Mouse (Mus musculus) heart, embryonic 15.5 days (tissue): ENCODE measurements around the gene Parn. TPM values are rescaled to one million over a fixed set of nuclear protein-coding genes. Genes with fewer than 3 reads are reported as not detected.

Source experiments
- ATAC-seq: fragments of 200-750 bp; cut with Nextera tagmentation; replicated peaks from 2 replicates; pipeline ENCODE4 v1.8.0; 2017; ENCODE audit warnings: low read depth, moderate TSS enrichment; ENCODE audit not compliant: insufficient number of reproducible peaks, insufficient read depth, low FRiP score
- H3K27ac ChIP-seq: fragments of 300-500 bp; sonication (generic); 2 replicates; pipeline ENCODE4 v1.5.1; 2015; ENCODE audit warnings: mild to moderate bottlenecking, inconsistent platforms
- H3K27me3 ChIP-seq: fragments of 300-500 bp; sonication (generic); 2 replicates; pipeline ENCODE4 v1.6.1; 2015; ENCODE audit warnings: inconsistent platforms
- H3K36me3 ChIP-seq: fragments of 300-500 bp; sonication (generic); 2 replicates; pipeline ENCODE4 v1.6.1; 2015; ENCODE audit warnings: mild to moderate bottlenecking, inconsistent platforms
- H3K4me1 ChIP-seq: fragments of 300-500 bp; sonication (generic); replicated peaks from 2 replicates; pipeline ENCODE4 v1.6.1; 2015; ENCODE audit warnings: inconsistent platforms
- H3K4me2 ChIP-seq: fragments of 300-500 bp; sonication (generic); 2 replicates; pipeline ENCODE4 v1.6.1; 2015; ENCODE audit warnings: inconsistent platforms, mild to moderate bottlenecking, moderate library complexity
- H3K4me3 ChIP-seq: fragments of 300-500 bp; sonication (generic); 2 replicates; pipeline ENCODE4 v1.5.1; 2015; ENCODE audit warnings: mild to moderate bottlenecking, inconsistent platforms
- H3K9ac ChIP-seq: fragments of 300-500 bp; sonication (generic); 2 replicates; pipeline ENCODE4 v1.6.1; 2015; ENCODE audit warnings: mild to moderate bottlenecking, inconsistent platforms
- H3K9me3 ChIP-seq: fragments of 300-500 bp; sonication (generic); replicated peaks from 2 replicates; pipeline ENCODE4 v1.6.1; 2016; ENCODE audit warnings: inconsistent platforms
- WGBS: fragments of 180-500 bp; shearing (Covaris S2); methylation state at CpG from one replicate; pipeline ENCODE4 v1.1.7; 2015; ENCODE audit warnings: mixed read lengths; 5-methylcytosine and 5-hydroxymethylcytosine counted together
- polyA plus RNA-seq: library from polyadenylated mRNA; unstranded; fragments of >200 nt; fragmentation: Nextera tagmentation; extraction: Ambion mirVana; gene quantifications from 2 replicates; pipeline ENCODE4 v1.2.1, GENCODE M21; 2015

The Parn gene
- polyA plus RNA-seq, 1 experiment from 2014 or later, result 25.6 TPM

DNA sequence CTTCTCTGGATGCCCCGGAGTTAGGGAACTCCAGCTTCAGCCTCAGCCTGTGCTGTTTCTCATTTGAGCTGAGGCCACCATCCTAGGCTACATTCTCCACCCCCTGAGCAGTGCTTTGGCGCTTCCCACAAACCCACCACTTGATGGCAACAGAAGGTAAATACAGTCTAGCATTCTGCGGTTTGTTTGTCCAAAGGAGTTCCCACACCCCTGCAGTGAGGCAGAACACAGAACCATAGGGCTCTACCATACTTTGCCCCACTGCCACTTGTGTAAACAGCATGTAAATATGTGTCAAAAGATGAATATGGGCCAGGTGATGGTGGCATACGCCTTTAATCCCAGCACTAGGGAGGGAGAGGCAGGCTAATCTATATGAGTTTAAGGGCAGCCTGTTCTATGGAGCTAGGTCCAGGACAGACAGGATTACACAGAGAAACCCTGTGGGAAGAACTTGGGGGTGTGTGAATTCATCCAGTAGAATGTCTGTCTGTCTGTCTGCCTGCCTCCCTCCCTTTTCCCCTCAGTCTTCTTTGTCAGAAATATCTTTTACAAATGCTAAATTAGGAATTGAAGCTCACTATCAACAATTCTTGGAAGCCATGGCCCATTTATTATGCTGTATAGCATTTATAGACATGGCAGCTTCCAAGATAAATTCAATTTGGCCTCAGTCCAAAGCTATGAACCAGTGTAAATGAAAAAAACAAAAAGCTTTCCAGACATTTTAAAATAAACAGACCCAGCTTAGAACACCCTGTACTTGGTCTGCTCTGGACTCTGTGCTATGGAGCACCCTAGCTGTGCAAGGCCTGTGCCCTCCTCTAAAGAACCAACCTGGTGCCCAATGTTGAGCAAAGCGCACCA, 79.6 kb downstream of the Parn start:
- peak overlapping the region; percentile 71 for H3K27ac ChIP-seq

DNA sequence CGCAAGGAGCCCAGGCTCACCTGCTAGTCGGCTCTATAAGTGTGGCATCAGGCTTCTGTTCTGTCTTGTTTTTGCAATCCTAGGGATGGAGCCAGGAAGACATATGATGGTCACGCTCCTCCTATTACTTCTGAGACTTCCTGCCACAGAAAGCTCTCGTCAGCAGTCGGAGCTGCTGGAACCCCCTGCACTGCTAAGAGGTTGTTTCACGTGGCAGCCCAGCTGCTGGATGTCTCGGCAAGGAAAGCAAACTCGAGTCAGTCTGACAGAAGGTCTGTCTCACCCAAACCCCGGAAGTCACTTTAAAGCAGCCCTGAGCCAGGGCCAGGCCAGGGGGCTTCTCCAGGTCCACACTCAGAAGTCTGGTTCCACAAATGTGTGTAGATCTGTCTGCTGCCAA, 82.7 kb downstream of the Parn start:
- Histone ChIP-seq H3K9me3 (no peaks in the 10 kb centered on the region), H3K4me1 (peaks cover 22% of the 10 kb centered on the region), H3K27ac (no peak overlapping the region), H3K4me2 (no peak overlapping the region), H3K27me3 (no peaks in the 10 kb centered on the region), H3K36me3 (no peaks in the 10 kb centered on the region), H3K4me3 (no peak overlapping the region), H3K9ac (no peak overlapping the region)
- no peak for ATAC-seq
- WGBS, result 64% methylated on average over 9 of the region's 9 CpGs

More for the DNA sequence above, 79.6 kb downstream of the Parn start:
- peak; percentile 62; the same call in 1 of the 2 replicates for ATAC-seq
- Histone ChIP-seq H3K4me1 (peaks cover 23% of the 10 kb centered on the region), H3K9ac (no peak overlapping the region), H3K36me3 (peaks cover 3% of the 10 kb centered on the region; the same call in 1 of the 2 replicates), H3K27me3 (no peaks in the 10 kb centered on the region), H3K4me2 (no peak overlapping the region), H3K4me3 (no peak overlapping the region), H3K9me3 (no peaks in the 10 kb centered on the region)
- WGBS, result 73% methylated on average over 5 of the region's 5 CpGs

DNA sequence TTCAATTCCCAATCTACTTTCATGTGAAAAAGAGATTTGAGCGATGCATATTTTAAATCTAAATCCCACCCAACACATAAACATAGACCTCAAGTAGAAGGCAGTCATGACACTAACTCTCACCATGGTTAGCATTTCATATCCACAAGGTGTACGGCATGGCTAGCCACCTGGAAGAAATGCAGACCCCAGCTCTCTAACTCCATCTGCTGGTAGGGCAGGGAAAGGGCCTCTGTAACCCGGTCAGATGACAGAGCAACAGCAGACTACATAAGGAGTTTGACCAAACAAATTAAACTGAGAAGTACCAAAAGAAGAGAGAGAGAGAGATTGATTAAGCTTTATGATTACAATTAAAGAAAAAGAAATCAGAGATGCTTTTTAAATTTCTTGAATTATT, 87.2 kb downstream of the Parn start:
- no peak overlapping the region for H3K4me3 ChIP-seq
- H3K4me1 ChIP-seq, result peaks cover 5% of the 10 kb centered on the region; the same call in 1 of the 2 replicates
- H3K9ac ChIP-seq, result no peak overlapping the region
- no peaks in the 10 kb centered on the region for H3K36me3 ChIP-seq
- no peaks in the 10 kb centered on the region for H3K9me3 ChIP-seq
- no peaks in the 10 kb centered on the region for H3K27me3 ChIP-seq
- H3K4me2 ChIP-seq, result no peak overlapping the region
- 90% methylated on average over 3 of the region's 3 CpGs for whole genome bisulfite sequencing
- no peak overlapping the region for H3K27ac ChIP-seq
- ATAC-seq, result no peak

DNA sequence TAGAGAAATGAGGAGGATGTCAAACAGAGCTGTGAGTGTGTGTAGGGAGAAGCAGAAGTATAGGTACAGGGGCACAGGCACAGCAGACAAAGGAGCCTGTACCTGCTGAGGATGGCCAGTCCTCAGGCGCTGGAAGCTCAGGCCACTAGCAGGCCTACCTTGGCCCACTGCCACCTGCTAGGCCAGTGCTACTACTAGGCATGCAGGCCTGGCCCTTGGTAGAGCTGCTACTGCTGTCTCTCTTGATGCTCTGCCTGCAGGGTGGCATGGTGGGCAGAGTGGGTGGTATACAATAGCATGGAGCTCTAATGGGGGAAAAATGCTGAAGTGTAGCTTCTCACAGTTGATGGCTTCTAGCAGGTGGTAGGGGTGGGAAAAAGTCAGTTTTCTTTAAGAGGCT, 88.0 kb downstream of the Parn start:
- H3K9me3 ChIP-seq, result no peaks in the 10 kb centered on the region
- 45% methylated on average over 1 of the region's 1 CpGs for WGBS
- no peaks in the 10 kb centered on the region for H3K27me3 ChIP-seq
- no peaks in the 10 kb centered on the region for H3K36me3 ChIP-seq
- no peak for ATAC-seq
- no peak overlapping the region for H3K4me3 ChIP-seq
- peaks cover 13% of the 10 kb centered on the region for H3K4me1 ChIP-seq
- no peak overlapping the region for H3K9ac ChIP-seq
- no peak overlapping the region for H3K27ac ChIP-seq
- no peak overlapping the region for H3K4me2 ChIP-seq

DNA sequence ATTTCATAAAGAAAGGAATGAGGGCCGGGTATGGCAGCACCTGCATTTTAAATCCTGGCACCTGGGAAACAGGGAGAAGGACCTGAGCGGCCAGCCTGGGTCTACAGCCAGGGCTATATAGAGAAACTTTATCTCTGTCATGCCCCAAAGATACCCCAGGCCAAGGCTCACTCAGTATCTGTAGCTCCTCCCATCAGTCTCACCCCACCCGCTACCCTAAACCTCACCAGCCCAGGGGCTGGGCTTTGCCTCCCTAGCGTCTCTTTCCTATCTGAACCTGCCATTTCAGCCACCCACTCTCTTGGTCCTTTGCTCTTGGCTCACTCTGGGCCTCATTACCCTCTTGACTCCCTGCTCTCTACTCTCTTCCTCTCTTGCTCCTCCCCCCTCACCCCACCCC, 92.7 kb downstream of the Parn start:
- Histone ChIP-seq H3K27ac (peak overlapping the region; percentile 19; the same call in 1 of the 2 replicates), H3K9ac (no peak overlapping the region), H3K4me1 (peaks cover 15% of the 10 kb centered on the region), H3K9me3 (no peaks in the 10 kb centered on the region), H3K27me3 (no peaks in the 10 kb centered on the region), H3K4me3 (no peak overlapping the region), H3K4me2 (peak overlapping the region; percentile 13; the same call in 1 of the 2 replicates), H3K36me3 (no peaks in the 10 kb centered on the region)
- 29% methylated on average over 4 of the region's 4 CpGs for WGBS
- ATAC-seq, result no peak; the same call in 1 of the 2 replicates

DNA sequence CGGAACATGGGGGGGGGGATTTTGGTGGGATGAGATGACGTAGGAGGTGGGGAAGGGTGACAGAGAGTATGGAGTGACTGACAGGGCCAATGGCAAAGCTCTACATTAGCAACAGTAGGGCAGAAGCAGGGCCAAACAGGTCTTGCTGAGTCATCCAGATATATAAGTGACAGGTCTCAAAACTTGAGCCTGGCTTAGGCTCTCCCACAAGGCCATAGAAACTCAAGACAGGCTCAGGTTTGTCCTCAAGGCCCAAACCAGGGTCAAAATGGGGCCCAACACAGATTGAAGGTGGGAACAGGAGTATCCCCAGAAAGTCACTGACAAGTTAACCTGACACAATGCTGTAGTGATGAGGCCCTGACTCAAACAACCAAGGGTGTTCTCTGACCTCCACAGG, 99.7 kb downstream of the Parn start:
- no peak overlapping the region for H3K27ac ChIP-seq
- H3K4me3 ChIP-seq, result no peak overlapping the region
- ATAC-seq, result no peak
- H3K4me1 ChIP-seq, result no peaks in the 10 kb centered on the region; the same call in 1 of the 2 replicates
- no peak overlapping the region for H3K4me2 ChIP-seq
- H3K9me3 ChIP-seq, result no peaks in the 10 kb centered on the region
- no peaks in the 10 kb centered on the region for H3K27me3 ChIP-seq
- WGBS, result 90% methylated on average over 2 of the region's 2 CpGs
- H3K36me3 ChIP-seq, result no peaks in the 10 kb centered on the region
- H3K9ac ChIP-seq, result no peak overlapping the region

DNA sequence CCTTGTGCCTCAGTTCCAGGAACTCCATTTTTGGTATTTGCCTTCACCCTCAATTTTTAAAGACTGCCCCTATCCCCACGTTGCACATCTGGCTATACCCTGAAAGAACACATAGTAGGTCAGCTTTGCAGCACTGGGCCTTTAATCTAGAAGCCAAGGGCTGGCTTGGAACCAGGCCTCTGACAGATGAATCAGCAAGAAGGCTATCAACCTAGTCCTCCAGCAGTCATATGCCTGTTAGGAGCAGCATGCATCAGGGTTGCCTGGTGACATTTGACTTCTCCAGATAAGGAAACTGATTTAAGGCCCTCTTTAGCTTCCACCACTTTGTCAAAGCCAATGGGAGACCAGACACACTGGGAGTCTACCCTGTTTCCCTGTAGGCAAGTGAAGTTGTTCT, 100.4 kb downstream of the Parn start:
- Histone ChIP-seq H3K9me3 (no peaks in the 10 kb centered on the region), H3K27ac (no peak overlapping the region), H3K4me3 (no peak overlapping the region), H3K36me3 (no peaks in the 10 kb centered on the region), H3K9ac (no peak overlapping the region), H3K27me3 (no peaks in the 10 kb centered on the region), H3K4me2 (no peak overlapping the region), H3K4me1 (no peaks in the 10 kb centered on the region)
- WGBS, result 90% methylated on average over 1 of the region's 1 CpGs
- no peak for ATAC-seq

DNA sequence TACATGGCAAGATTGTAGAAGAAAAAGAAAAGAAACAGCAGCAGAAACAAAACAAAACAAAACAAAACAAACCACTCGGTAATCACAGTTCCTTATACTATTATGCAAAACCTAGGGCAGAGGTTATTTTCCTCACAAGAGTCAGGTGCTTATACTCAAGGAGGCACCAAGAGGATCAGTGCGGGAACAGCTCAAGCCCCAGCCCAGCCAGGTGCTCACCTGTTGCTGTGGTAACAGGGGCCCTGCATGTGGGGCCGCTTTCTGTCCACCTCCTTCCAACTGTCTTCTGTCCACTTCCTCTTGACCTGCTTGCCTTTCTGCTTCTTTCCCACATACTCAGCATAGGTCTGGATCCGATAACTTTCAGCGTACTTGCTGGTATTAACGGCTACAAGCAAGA, 101.6 kb downstream of the Parn start:
- ATAC-seq, result no peak
- Histone ChIP-seq H3K4me1 (no peaks in the 10 kb centered on the region), H3K27ac (no peak overlapping the region), H3K27me3 (no peaks in the 10 kb centered on the region), H3K4me3 (no peak overlapping the region), H3K4me2 (no peak overlapping the region), H3K9me3 (no peaks in the 10 kb centered on the region), H3K9ac (no peak overlapping the region), H3K36me3 (no peaks in the 10 kb centered on the region)
- 89% methylated on average over 6 of the region's 6 CpGs for WGBS

DNA sequence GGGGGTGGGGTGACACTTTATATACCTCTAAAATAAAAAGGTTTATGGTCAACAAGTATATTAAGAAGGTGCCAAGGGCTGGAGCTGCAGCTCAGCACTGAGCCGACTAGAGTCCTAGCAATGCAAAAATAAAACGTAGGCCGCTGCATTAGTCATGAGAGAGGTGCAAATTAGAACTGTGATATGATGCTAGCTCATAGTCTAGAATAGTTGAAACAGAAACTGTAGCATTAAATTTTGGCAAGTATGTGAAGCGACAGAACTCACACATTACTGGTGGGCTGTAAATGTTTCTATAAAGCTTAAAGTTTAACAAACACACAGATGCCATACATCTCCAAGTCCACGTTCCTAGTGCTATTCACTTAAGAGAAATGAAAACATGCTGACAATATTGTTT, 102.7 kb downstream of the Parn start:
- H3K4me2 ChIP-seq, result no peak overlapping the region
- no peak overlapping the region for H3K9ac ChIP-seq
- no peaks in the 10 kb centered on the region for H3K36me3 ChIP-seq
- no peaks in the 10 kb centered on the region for H3K27me3 ChIP-seq
- WGBS, result 83% methylated on average over 5 of the region's 5 CpGs
- no peaks in the 10 kb centered on the region for H3K9me3 ChIP-seq
- no peak for ATAC-seq
- H3K27ac ChIP-seq, result no peak overlapping the region
- no peaks in the 10 kb centered on the region for H3K4me1 ChIP-seq
- H3K4me3 ChIP-seq, result no peak overlapping the region

DNA sequence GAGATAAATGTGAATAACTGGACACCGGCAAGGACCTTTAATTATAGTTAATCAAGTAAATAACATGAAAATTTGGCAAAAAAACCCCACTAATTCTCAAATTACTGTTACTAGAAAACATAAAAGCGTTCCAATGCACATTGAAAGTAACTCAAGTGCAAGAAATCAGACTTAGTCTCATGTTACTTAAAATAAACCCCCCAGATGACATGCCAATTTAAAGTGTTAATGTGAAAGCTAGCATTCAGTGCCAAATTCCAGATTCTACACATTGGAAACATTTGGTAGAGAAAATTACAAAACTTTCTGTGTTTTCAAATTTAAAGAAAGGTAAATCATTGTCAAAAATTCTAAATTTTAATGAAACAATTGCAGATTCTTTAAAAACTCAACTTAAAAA, 110.2 kb downstream of the Parn start:
- WGBS, result 43% methylated on average over 2 of the region's 2 CpGs
- no peak for ATAC-seq
- H3K27ac ChIP-seq, result peak overlapping the region; percentile 73
- peaks cover 13% of the 10 kb centered on the region for H3K4me1 ChIP-seq
- 0 out of 2 replicates have a peak overlapping the region, but pooled peaks have one; percentile 14 for H3K4me2 ChIP-seq
- peaks cover 8% of the 10 kb centered on the region; the same call in 1 of the 2 replicates for H3K36me3 ChIP-seq
- no peaks in the 10 kb centered on the region for H3K27me3 ChIP-seq
- no peak overlapping the region for H3K4me3 ChIP-seq
- H3K9me3 ChIP-seq, result no peaks in the 10 kb centered on the region
- H3K9ac ChIP-seq, result no peak overlapping the region

DNA sequence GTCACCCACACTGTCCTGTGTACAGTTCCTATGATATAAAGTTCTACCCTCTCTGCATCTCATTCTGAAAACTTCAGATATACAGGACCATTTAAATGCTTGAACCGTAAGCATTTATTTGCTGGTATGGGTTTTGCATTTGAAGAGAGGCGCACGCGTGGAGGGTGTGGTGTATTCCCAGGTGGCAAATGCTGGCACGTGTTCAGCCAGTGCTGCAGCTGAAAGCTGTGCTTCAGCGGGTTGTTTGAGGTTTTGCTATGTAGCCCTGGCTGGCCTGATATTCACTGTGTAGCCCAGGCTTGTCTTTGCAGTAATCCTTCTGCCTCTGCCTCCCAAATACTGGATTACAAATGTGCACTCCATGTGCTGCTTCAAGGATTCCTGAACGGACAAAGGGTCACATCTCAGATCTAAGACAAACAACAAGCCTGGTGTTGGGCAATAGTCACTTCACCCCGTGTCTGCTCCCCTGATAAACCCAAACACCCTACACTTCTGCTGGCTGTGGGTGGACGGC, 111.0 kb downstream of the Parn start:
- peak overlapping the region; percentile 59 for H3K27ac ChIP-seq
- H3K4me3 ChIP-seq, result no peak overlapping the region
- peak overlapping the region; percentile 14; the same call in 1 of the 2 replicates for H3K4me2 ChIP-seq
- WGBS, result 70% methylated on average over 9 of the region's 9 CpGs
- peak; percentile 27; the same call in 1 of the 2 replicates for ATAC-seq
- no peak overlapping the region for H3K9ac ChIP-seq
- no peaks in the 10 kb centered on the region for H3K27me3 ChIP-seq
- H3K4me1 ChIP-seq, result peaks cover 13% of the 10 kb centered on the region
- peaks cover 8% of the 10 kb centered on the region; the same call in 1 of the 2 replicates for H3K36me3 ChIP-seq
- H3K9me3 ChIP-seq, result no peaks in the 10 kb centered on the region
